Mouse (Mus musculus) natural killer cell, adult 2 months (primary cell): ENCODE measurements around the gene Tmem14c.
"Not testable (repeated sequence)": the region's sequence is repeated elsewhere in the genome, so short reads cannot be mapped to it uniquely, and the experiment has no call there.

Source experiments
- DNase-seq, 2 experiments: peaks; one replicate each; pipeline ENCODE4 v3.0.0; 2022; ENCODE audit warnings: low spot score in 2 of 2

Tmem14c gene

GRCm38 (mm10) chr13:41015829-41016634, at the start of gene Tmem14c:
Gene Tmem14c (plus strand): TSS chr13:41016292.
- peak; percentile 87 to 90 for DNase-seq

GRCm38 (mm10) chr13:40967609-40968008, 48.5 kb upstream of the Tmem14c start:
- DNase-seq, result no peak

GRCm38 (mm10) chr13:40968564-40968963, 47.5 kb upstream of the Tmem14c start:
- peak in 1 of 2 experiments; percentile 10 for DNase-seq

DNA sequence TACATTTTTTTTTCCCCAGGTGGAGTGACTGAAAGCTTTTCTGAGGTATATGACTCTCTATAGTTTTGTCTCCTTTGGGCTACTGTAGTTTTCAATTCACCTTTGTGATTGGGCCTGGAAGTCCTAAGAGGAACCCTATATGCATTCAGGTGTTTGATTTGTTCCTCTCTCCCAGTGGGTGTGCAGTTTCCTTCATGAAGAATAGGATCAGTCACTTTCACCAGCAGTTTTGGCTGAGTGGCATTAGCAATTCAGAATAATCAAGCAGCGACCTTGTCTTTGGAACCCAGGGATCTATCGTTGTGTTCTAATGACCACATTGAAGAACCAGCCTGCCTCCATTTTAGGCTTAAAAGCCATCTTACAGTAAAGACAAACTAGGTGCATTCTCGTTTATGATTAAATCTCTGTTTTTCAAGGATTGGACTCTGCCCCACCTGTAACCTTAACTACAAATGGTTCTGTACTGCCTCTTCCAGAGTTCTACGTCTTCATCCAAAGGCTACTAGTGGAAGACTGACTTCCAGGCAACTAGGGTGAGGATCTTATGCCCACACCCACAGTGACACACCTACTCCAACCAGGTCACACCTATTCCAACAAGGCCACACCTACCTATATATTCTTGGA, 46.2 kb upstream of the Tmem14c start:
- no peak for DNase-seq

DNA sequence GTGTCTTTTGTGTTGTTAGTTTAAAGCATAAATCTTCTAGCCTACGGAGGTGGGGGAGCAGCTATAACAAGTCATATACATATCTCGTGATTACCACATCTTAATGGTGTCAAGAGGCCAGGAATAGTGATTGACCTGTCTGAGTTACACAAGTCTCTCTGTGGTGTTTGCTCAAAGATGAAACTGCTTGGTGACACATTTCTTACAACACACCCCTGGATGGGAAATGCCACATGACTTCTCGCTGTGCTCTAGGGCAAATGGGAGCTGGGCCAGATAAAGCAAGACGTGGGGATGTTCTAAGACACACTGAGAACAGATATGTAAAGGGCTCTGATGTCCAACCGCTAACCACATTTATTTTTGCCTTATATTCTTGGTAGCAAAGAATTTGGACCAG, 44.8 kb upstream of the Tmem14c start:
- no peak for DNase-seq

GRCm38 (mm10) chr13:40971831-40972230, 44.3 kb upstream of the Tmem14c start:
- DNase-seq, result no peak

- DNase-seq, result no peak
Observed at GRCm38 (mm10) chr13:40972976-40973375, 43.1 kb upstream of the Tmem14c start.

GRCm38 (mm10) chr13:40977609-40978008, 38.5 kb upstream of the Tmem14c start:
- peak; percentile 44 to 46 for DNase-seq

DNA sequence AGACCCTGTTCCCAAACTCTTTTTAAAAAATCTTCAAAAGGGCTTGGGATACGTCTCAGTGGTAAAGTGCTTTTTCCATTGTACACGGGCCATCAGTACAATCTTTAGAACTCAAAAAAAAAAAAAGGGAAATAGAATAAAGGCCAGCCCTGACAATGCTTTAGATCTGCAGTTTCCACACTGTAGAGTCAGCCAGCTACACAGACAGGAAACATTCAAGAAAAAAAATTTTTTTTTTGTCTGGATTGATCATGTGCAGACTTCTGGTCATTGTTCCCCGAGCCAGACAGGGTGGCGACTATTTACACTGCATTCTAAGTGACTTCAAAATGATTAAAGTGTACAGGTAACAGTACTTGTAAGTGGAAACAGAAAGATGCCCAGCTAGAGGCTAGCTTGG, 37.4 kb upstream of the Tmem14c start:
- no peak for DNase-seq

DNA sequence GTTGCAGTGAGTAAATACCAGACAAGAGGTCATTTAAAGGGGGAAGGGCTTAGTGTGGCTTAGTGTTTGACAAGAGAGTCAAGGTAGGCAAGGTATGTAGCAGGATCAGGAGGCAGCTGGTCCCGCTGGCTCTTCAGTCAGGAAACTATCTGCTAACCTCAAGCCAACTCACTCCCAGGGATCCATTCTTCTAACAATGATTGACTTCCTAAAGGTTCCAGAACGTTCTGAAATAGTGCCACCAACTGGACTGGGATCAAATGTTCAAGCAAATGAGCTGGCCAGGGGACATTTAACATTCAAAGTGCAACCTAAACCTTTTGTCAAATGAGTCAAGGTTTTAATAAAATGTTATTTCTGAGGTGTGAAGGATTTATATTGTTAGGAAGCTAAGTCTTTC, 36.8 kb upstream of the Tmem14c start:
- no peak for DNase-seq

- no peak for DNase-seq
Observed at GRCm38 (mm10) chr13:40982759-40983158, 33.3 kb upstream of the Tmem14c start.

GRCm38 (mm10) chr13:40986081-40986480, 30.0 kb upstream of the Tmem14c start:
- DNase-seq, result no peak

DNA sequence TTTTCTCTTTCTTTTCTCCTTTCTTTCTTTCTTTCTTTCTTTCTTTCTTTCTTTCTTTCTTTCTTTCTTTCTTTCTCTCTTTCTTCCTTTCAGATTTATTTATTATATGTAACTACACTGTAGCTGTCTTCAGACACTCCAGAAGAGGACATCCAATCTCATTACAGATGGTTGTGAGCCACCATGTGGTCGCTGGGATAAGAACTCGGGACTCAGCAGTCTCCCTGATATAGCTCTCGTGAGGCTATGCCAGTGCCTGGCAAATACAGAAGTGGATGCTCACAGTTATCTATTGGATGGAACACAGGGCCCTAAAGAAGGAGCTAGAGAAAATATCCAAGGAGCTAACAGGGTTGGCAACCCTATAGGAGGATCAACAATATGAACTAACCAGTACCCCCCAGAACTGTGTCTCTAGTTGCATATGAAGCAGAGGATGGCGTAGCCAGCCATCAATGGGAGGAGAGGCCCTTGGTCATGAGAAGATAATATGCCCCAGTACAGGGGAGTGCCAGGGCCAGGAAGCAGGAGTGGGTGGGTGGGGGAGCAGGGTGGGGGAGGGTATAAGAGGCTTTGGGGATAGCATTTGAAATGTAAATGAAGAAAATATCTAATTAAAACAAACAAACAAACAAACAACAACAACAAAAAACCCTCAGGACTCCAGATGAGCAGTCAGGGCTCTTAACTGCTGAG, 28.3 kb upstream of the Tmem14c start:
- DNase-seq, result not testable (repeated sequence)

- no peak for DNase-seq
Observed at GRCm38 (mm10) chr13:40988418-40988817, 27.7 kb upstream of the Tmem14c start.

DNA sequence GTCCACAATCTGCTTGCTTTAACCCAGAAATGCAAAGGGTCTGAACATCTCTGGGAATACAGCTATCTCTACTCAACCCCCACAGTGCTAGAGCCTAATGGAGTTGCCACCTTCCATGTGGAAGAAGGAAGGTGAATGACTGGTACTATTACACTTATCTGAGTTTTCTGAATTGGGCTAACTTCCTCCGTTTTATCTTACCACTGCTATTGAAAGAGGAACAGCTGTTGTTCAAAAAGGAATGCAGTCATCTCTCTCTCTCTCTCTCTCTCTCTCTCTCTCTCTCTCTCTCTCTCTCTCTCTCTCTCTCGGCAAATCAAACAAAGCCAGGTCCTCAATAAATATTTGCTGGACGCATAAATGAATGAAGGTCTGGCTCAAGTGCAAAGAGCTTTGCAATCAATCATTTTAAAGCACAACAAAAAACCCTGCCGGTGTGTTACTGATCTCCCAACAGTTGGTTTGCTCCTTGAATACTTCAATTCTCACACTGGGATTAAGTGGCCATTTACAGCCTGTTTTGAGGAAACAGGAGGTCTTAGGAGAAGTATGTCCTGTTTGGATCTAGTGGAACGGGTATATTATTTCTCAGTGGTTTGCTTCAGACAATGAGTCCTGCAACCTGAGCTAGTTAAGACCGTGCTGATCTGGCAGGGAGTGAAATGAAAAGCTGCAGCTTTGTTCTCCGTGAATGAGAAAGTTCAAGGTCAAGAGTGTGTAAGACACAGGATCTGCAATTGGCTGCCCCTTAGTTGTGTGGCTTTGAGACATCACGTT, 21.4 kb upstream of the Tmem14c start:
- DNase-seq, result no peak

GRCm38 (mm10) chr13:40998537-40998936, 17.6 kb upstream of the Tmem14c start:
- DNase-seq, result not testable (repeated sequence)

- DNase-seq, result no peak
Observed at GRCm38 (mm10) chr13:41000140-41000925, 15.8 kb upstream of the Tmem14c start.

- peak; percentile 92 to 94 for DNase-seq
Observed at GRCm38 (mm10) chr13:41000926-41001639, 15.0 kb upstream of the Tmem14c start, which contains the start of gene Pak1ip1. Gene Pak1ip1 (plus strand): TSS chr13:41001023.

- no peak for DNase-seq
Observed at GRCm38 (mm10) chr13:41002001-41002400, 14.1 kb upstream of the Tmem14c start.

GRCm38 (mm10) chr13:41006244-41006643, 9.8 kb upstream of the Tmem14c start:
- no peak for DNase-seq
